Mouse (Mus musculus) lung, postnatal 0 days (tissue): ENCODE data around the gene Bms1. TPM values are rescaled to one million over a fixed set of nuclear protein-coding genes. Genes with fewer than 3 reads are reported as not detected.

Experiments
- ATAC-seq: fragments of 200-750 bp; cut with Nextera tagmentation; 2 replicates; pipeline ENCODE4 v1.8.0; 2017; ENCODE audit warnings: moderate library complexity
- DNase-seq: peaks from one replicate; pipeline ENCODE4 v3.0.0-alpha.2; 2016; ENCODE audit warnings: low spot score
- H3K27ac ChIP-seq: fragments of 300-500 bp; sonication (generic); 2 replicates; pipeline ENCODE4 v1.5.1; 2014; ENCODE audit warnings: antibody characterized with exemption, mild to moderate bottlenecking, low read length, mixed read lengths
- H3K27me3 ChIP-seq: fragments of 300-500 bp; sonication (generic); replicated peaks from 2 replicates; pipeline ENCODE4 v1.6.1; 2014; ENCODE audit warnings: low read length, mixed read lengths; ENCODE audit not compliant: insufficient read depth
- H3K36me3 ChIP-seq: fragments of 300-500 bp; sonication (generic); 2 replicates; pipeline ENCODE4 v1.6.1; 2014; ENCODE audit warnings: low read length, mixed read lengths; ENCODE audit not compliant: insufficient read depth
- H3K4me1 ChIP-seq: fragments of 300-500 bp; sonication (generic); 2 replicates; pipeline ENCODE4 v1.6.1; 2014; ENCODE audit warnings: antibody characterized with exemption, low read depth, low read length, mixed read lengths; ENCODE audit not compliant: insufficient read depth
- H3K4me2 ChIP-seq: fragments of 300-500 bp; sonication (generic); replicated peaks from 2 replicates; pipeline ENCODE4 v1.6.1; 2014; ENCODE audit warnings: low read depth, mild to moderate bottlenecking, low read length, moderate library complexity, mixed read lengths
- H3K4me3 ChIP-seq: fragments of 300-500 bp; sonication (generic); 2 replicates; pipeline ENCODE4 v1.5.1; 2014; ENCODE audit warnings: low read depth, low read length
- H3K9ac ChIP-seq: fragments of 300-500 bp; sonication (generic); replicated peaks from 2 replicates; pipeline ENCODE4 v1.6.1; 2014; ENCODE audit warnings: low read depth, mild to moderate bottlenecking
- H3K9me3 ChIP-seq: fragments of 300-500 bp; sonication (generic); 2 replicates; pipeline ENCODE4 v1.6.1; 2016; ENCODE audit warnings: low read length, mixed read lengths
- CTCF ChIP-seq: IDR thresholded peaks from 2 replicates; pipeline ENCODE4 v1.5.1; 2016; ENCODE audit warnings: antibody characterized with exemption, mild to moderate bottlenecking
- EP300 ChIP-seq: IDR thresholded peaks from 2 replicates; pipeline ENCODE4 v1.6.1; 2016; ENCODE audit warnings: antibody characterized with exemption, mild to moderate bottlenecking, control low read depth
- WGBS: fragments of 180-500 bp; shearing (Covaris S2); extraction: QIAGEN DNeasy Blood & Tissue Kit; methylation state at CpG from one replicate; pipeline ENCODE4 v1.1.7; 2014; 5-methylcytosine and 5-hydroxymethylcytosine counted together
- microRNA-seq: library from miRNA; unstranded; fragments of <30 nt; microRNA quantifications from one replicate; pipeline ENCODE4, GENCODE M21; 2016
- polyA plus RNA-seq: library from polyadenylated mRNA; unstranded; fragments of >200 nt; fragmentation: Nextera tagmentation; extraction: Ambion mirVana; gene quantifications from 2 replicates; pipeline ENCODE4 v1.2.1, GENCODE M21; 2015

Bms1 gene
- polyA plus RNA-seq, 1 experiment from 2014 or later, result 15.4 TPM

GRCm38 (mm10) chr6:118341861-118342485, 77.3 kb downstream of the Bms1 start:
- TF ChIP-seq EP300 (no peak), CTCF (no peak)
- Histone ChIP-seq H3K36me3 (no peaks in the 10 kb centered on the region), H3K9me3 (no peaks in the 10 kb centered on the region), H3K27me3 (no peaks in the 10 kb centered on the region), H3K9ac (no peak overlapping the region), H3K4me3 (no peak overlapping the region), H3K27ac (no peak overlapping the region), H3K4me2 (no peak overlapping the region), H3K4me1 (no peaks in the 10 kb centered on the region; the same call in 1 of the 2 replicates)
- ATAC-seq (no peak), DNase-seq (no peak)
- 84% methylated on average over 11 of the region's 11 CpGs for WGBS

- 91% methylated on average over 5 of the region's 5 CpGs for WGBS
- Histone ChIP-seq H3K27me3 (no peaks in the 10 kb centered on the region), H3K36me3 (no peaks in the 10 kb centered on the region), H3K27ac (no peak overlapping the region), H3K4me2 (no peak overlapping the region), H3K4me1 (no peaks in the 10 kb centered on the region; the same call in 1 of the 2 replicates), H3K4me3 (no peak overlapping the region), H3K9ac (no peak overlapping the region), H3K9me3 (no peaks in the 10 kb centered on the region)
- ATAC-seq, result no peak
- TF ChIP-seq EP300 (no peak), CTCF (no peak)
- no peak for DNase-seq
Observed at GRCm38 (mm10) chr6:118337660-118338059, 81.6 kb downstream of the Bms1 start.

GRCm38 (mm10) chr6:118336541-118337480, 82.5 kb downstream of the Bms1 start:
- no peak overlapping the region for H3K4me2 ChIP-seq
- no peaks in the 10 kb centered on the region for H3K36me3 ChIP-seq
- no peak overlapping the region for H3K4me3 ChIP-seq
- H3K4me1 ChIP-seq, result no peaks in the 10 kb centered on the region; the same call in 1 of the 2 replicates
- no peak for ATAC-seq
- TF ChIP-seq CTCF, result no peak
- TF ChIP-seq EP300, result no peak
- no peaks in the 10 kb centered on the region for H3K9me3 ChIP-seq
- DNase-seq, result no peak
- no peaks in the 10 kb centered on the region for H3K27me3 ChIP-seq
- no peak overlapping the region for H3K27ac ChIP-seq
- no peak overlapping the region for H3K9ac ChIP-seq
- WGBS, result 52% methylated on average over 14 of the region's 14 CpGs

- no peaks in the 10 kb centered on the region for H3K27me3 ChIP-seq
- no peak overlapping the region for H3K4me3 ChIP-seq
- DNase-seq (no peak), ATAC-seq (no peak)
- no peak overlapping the region for H3K27ac ChIP-seq
- H3K9me3 ChIP-seq, result no peaks in the 10 kb centered on the region
- no peaks in the 10 kb centered on the region for H3K36me3 ChIP-seq
- WGBS, result 50% methylated on average over 5 of the region's 5 CpGs
- no peaks in the 10 kb centered on the region; the same call in 1 of the 2 replicates for H3K4me1 ChIP-seq
- no peak overlapping the region for H3K4me2 ChIP-seq
- TF ChIP-seq CTCF, result no peak
- no peak for TF ChIP-seq EP300
- H3K9ac ChIP-seq, result no peak overlapping the region
Observed at GRCm38 (mm10) chr6:118335934-118336450, 83.3 kb downstream of the Bms1 start.

- H3K9me3 ChIP-seq, result no peaks in the 10 kb centered on the region
- H3K27ac ChIP-seq, result no peak overlapping the region
- TF ChIP-seq CTCF, result no peak
- no peak for TF ChIP-seq EP300
- H3K4me2 ChIP-seq, result no peak overlapping the region
- 62% methylated on average over 9 of the region's 9 CpGs for WGBS
- H3K27me3 ChIP-seq, result no peaks in the 10 kb centered on the region
- H3K4me1 ChIP-seq, result no peaks in the 10 kb centered on the region; the same call in 1 of the 2 replicates
- no peak overlapping the region for H3K9ac ChIP-seq
- H3K36me3 ChIP-seq, result no peaks in the 10 kb centered on the region
- H3K4me3 ChIP-seq, result no peak overlapping the region
- ATAC-seq, result no peak
- DNase-seq, result no peak
Observed at GRCm38 (mm10) chr6:118333861-118334260, 85.4 kb downstream of the Bms1 start.

Small RNA genes lying within 50 kb of the gene (microRNA-seq; reads per million reads assigned to microRNA genes)
- not detected for gene Gm25953

Other genes starting within 250 kb of the Bms1 start
- 0.98 and 1.3 TPM in 2 replicates for gene Ret, start 221.8 kb downstream of the Bms1 start, polyA plus RNA-seq
- 1.8 and 2.7 TPM in 2 replicates for gene Zfp248, start 36.1 kb upstream of the Bms1 start, polyA plus RNA-seq
- gene Zfp9, start 59.8 kb upstream of the Bms1 start, polyA plus RNA-seq, result 2.6 and 2.7 TPM in 2 replicates
- gene Ankrd26, start 142.8 kb upstream of the Bms1 start, polyA plus RNA-seq, result 4.4 and 7.0 TPM in 2 replicates